Mouse (Mus musculus) spleen, adult 2 months (tissue): ENCODE data around the gene Brsk2.

ENCODE experiments used
- CTCF ChIP-seq: fragments of 200-500 bp; IDR thresholded peaks from 2 replicates; pipeline ENCODE4 v1.5.1; 2011; ENCODE audit warnings: mild to moderate bottlenecking, inconsistent platforms; ENCODE audit not compliant: insufficient read depth, insufficient read length, insufficient replicate concordance; ENCODE audit errors: extremely low read depth
- POLR2A ChIP-seq: fragments of 200-500 bp; IDR thresholded peaks from 2 replicates; pipeline ENCODE4 v1.6.1; 2011; ENCODE audit warnings: low read depth, low read length, inconsistent platforms

DNA sequence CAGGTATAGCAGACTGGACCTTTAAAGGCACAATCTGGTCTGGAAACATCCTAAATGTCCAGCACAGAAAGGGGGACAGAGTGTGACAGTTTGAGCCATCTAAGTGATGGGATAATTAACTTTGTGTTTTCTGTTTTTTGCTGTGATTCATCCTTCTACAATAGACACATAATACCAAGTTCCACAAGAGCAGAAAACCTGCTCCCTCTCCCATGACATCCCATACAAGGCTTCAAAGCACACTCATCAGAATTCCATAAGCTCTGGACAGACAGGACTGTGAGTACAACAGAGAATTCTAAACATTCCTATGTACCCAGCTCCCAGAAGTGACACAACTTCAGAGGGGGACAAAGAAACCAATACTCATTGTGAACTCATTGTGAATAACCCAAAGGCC lies 101.0 kb downstream of the Brsk2 start:
- TF ChIP-seq CTCF (no peak), POLR2A (no peak)
